Mouse (Mus musculus) layer of hippocampus, postnatal 36 days (tissue): ENCODE measurements at regions not wholly inside any gene's neighbourhood (a gene's known extent, or its start where the extent isn't known, plus 50 kb on each side); places are given as distances from the start of the nearest gene placed in this dataset.

Source experiments
- DNase-seq, 2 experiments: peaks; one replicate each; pipeline ENCODE4 v3.0.0; 2022

DNA sequence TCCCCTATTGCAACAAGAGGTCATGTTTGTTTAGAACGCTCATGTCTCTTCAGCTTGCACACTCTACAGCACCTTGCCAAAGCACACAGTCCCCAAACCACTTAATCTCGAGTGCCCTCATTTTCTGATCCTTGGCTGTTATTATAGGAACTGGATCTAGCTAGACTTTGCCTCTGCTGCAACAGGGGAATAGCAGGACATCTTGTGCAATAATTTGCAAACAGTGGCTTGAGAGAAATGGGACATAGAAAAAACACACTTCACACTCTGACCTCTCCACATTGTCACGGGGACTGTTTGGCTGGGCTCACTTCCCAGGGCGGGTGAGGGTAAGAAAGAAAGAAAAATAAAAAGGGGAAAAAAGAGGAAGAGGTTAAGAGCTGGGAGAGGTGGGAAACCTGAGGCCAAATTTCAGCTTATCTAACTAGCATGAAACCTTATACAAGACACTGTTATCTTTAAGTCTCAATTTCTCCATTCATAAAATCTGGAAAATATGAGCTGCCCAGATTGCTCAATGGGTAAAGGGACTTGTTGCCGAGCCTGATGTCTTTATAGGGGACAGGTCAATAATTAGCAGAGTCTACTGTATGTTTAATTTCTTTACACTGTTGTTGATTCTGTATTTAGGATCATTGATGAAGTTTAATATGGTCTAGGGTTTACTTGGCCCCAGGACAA lies 356.0 kb downstream of the Ankrd50 start:
- no peak for DNase-seq

DNA sequence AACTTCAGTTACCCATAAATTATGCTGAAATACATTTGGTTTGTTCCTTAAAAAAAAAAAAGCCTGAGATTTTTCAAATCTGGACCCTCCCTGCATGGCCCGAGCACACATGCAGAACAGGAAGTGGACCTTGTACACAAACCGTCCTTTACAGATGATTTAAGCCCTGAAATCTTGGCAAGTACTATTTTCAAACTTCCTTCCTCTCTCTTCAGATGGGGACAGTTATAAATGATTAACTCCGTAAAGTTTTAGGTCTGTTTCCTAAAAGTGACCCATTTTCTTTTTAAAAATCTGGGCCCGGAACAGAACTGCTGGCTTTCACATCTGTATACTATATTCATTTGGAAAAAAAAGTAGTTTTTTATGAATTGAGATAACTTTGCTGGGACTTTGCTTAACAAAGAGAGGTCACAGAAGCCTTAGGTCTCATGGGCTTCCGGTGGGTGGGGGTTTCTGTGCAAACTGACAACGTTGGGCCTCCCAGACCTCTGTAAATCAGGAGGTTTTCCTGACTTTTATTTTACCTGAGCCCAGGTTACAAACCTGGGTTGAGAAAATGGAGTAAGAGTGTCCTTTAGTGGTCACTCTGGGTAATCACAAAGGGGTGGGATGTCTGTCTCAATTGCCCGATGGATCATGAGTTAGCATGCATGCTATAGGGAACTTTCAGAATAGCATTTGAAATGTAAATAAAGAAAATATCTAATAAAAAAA lies 368.4 kb downstream of the Ankrd50 start:
- DNase-seq = no peak

DNA sequence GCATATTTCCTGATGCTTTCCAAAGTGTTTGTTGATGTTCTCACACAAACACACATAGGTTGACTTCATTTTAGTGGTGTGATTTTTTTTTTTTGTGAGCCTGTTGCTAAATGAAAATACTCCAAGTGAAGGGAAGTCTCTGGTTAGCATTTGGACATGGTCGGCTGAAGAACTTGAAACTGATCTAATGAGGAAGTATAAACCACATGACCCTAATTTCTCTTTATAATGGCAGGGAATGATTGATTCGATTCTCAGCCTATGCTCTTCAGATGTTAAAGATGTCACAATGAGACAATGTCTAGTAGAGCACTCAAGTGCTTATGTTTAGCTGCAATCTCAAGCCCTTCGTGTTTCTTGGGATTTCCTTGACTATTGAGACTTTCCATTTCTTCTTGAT lies 372.1 kb downstream of the Ankrd50 start:
- no peak for DNase-seq

DNA sequence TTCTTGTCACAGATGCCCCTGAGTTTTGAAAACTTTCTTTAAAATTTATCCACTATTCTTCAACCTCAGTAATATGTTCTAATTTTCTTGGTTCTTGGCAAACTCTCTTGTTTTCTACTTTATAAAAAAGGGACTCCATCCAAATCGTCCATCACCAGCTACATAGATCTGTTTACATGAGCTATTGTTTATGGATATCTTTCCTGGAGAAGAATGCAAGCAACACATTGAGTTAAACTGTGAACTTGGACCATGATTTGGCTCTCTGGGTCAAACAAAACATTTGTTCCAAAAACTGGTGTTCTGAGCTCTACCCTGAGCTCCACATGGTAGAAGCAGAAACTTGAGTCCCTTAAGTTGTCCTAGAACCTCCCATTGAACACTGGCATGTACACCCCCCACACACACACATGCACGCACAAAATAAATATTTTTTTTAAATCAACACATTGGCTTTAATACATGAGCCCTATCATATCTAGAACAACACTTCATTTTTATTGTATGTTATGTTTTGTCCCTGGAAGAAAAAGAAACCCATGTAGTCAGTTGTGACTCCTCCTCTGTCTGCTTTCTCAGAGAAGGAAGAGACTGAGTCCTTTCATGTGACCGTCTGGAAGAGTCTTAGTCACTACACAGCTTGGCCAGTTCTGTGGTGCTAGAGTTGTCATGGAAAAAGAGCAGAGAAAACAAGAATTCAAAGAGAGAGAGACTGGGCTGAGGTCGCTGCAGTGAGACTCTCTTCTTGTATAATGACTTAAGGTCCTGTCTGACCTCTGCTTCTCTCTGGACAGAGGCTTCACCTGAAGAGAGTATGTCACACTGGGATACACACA lies 379.4 kb downstream of the Ankrd50 start:
- DNase-seq = no peak

DNA sequence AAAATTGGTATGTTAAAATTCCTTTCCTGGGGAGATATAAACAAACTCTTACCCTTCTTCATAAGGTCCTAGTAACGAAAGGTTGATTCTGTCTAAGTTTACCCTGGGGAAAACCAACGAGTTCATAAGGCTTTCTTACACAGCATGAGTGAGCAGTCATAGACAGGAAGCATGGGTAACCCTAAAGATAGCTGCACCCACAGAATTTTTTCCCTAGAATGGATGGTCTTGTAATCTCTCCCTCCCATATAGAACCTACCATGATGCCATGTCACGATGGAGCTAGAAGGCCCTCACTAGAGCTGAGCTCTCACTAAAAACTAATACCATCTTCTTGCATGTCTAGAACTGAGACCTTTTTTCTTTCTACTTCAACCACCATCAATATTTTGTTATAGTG lies 380.1 kb upstream of the Gm5148 start:
- no peak for DNase-seq

DNA sequence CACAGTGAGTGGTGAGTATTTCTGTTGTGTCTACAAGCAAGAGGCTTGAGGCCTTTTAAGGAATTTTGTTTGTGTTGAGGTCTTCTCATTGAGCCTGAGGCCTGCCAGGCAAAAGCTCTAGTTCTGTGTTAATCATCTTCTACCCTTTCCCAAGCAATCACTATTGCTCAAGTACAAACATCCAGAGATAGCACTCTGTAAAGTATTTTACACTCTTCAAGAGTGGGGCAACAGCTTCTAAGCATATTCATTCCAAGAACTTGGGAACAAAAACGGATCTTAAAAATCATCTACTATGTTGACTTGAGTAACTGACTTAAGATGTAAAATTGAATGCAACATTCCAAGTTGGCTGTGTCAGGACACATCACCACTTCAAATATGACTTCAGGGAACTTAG lies 378.7 kb upstream of the Gm5148 start:
- DNase-seq = no peak

DNA sequence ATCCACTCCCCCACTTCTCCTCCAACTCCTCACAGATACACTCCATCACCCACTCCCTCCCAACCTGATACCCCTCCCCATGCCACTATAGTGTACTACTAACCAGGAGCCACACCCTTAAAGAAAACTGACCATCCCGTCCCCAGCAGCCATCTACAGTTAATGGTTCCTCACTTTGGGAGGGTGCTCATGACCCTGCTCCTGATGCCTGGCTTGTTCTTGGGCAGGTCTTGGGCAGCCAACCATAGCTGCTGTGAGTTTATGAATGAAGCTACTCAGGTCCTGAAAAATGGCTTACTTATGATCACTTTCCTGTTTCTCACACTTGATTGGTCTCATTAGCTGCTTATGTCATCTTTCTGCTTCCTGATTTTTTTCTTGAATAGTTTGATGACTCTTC lies 377.9 kb upstream of the Gm5148 start:
- no peak for DNase-seq

DNA sequence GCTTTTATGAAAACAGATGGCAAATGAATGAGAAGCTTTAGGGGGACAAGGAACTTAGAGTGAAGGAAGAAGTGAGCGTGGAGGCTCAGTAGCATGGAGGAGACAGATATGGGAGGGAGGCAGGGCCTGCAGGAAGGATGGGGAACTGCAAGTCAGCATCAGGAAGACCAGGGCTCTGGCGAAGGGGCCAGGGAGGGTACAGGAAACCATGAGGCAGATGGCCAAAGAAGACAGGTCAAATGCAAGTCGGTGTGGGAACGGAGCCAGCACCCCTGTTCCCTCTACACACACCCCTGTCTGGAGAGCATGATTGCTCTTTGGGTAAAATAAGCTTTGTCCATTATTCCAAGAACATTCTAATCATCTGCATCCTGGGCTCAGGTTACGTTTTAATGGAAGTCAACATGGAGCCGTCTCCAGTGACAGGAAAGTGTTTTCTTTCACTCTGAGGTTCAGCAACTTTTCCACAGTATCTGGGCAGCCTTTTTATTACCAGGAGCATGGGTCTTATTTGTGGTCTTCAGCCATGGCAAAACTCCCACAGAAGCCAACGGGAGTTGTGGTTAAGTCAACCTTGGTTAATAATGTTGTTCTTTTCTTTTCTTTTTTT lies 370.2 kb upstream of the Gm5148 start:
- peak in 1 of 2 experiments; percentile 9 for DNase-seq

DNA sequence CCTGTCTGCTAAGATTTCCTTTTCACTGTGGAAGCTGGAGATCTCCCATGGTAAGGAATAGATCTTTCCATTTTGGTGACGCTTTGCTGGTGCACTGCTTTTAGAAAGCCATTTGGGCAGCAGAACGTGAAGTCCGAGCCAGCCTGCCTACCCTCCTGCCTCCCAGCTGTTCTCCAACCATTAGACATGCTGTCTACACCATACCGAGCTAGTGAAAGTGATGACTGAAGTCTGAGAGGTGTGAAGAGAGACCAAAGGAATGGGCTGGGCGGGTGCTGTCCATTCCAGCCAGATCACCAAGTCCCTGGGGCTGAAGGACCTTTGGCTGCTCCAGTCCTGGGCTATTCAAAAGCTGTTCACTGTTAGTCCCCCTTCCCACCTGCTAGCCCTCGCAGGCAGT lies 360.3 kb upstream of the Gm5148 start:
- no peak for DNase-seq

DNA sequence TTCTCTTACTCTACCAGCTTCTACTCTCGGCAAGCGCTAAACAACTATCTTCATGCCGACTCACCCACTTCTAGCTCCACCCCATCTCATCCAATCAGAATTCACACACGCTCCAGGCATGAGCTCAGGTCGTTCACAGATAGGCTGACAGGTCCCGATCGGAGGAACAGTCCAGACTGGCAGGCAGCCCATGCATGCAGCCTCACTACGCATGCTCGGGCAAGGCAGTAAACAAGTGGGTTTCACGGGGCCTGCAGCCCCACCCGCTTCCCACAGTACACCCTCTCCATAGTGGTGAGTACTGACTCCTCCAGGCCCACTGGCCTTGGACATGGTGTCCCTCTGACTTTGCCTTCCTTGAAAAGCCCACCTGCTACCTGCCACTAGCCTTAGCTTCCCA lies 358.1 kb upstream of the Gm5148 start:
- DNase-seq = no peak

DNA sequence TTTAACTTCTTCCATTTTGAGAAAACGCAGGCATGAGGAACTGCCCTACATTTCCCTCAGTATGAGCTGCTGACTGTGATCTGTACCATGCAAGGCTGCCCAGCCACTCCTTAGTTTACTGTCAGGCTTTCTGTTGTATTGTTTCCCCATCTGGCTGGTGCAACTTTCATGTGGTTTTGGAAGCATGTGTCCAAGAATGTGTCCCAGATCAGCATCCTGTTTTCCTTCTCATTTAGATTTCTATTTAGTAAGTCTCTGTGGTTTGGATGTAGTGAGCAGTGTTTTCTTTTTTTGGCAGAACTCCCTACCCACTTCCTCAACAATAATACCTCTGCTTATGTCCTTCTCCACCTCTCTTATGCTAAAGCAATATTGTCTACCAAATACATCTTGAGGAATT lies 352.5 kb upstream of the Gm5148 start:
- DNase-seq = no peak

DNA sequence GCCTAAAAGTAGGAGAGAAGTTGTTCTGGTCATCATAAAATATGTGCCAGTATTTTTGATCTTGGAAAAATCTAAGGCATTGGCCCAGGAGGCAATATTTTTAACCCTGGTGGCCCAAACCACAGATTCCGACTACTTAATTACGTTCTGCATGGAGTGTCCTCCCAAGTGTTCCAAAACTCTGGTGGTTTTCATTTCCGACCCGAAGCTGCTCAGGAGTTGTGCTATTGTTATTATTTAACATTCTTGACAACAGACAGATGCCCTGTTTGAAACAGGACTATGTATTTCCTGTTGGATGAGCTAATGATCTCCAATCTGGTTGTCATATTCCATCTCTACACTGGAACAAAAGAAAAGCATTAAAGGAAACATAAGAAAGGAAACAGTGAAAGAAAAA lies 349.7 kb upstream of the Gm5148 start:
- DNase-seq = no peak

DNA sequence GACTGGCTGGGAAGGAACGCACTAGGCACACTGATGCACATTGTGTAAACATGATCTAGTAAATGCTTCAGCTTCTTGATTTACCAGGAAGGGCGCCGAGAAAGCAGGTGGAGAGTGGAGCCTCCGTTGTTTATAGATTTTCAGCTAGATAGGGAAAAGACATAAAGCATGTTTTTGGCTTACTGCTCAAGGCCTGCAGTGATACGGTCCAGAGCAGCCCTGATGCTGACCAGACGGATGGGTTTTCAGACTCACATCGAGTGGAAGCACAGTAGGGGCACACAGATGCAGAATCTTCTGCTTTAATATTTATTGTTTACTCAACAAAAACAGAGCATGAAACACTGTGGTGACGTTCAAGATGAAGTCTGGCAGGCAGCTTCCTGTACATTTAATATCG lies 331.3 kb upstream of the Gm5148 start:
- DNase-seq = no peak

DNA sequence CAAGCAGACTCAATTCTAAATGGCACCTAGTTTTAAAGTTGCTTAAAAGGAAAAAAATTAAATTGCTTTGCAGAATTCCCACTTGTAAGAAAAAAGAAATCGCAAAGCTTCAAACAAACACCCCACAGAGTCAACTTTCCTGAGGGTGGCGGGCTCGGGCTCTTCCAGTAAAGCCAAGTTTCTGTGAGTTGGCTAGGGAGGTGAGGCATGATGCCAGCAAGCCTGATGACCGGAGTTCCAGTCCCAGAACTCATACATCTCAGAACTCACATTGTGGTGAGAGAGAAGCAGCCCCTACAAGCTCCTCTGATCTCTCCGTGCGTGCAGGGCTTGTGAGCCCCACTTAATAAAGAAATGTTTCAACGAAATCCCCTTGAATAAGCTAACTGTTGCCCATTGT lies 328.7 kb upstream of the Gm5148 start:
- no peak for DNase-seq

DNA sequence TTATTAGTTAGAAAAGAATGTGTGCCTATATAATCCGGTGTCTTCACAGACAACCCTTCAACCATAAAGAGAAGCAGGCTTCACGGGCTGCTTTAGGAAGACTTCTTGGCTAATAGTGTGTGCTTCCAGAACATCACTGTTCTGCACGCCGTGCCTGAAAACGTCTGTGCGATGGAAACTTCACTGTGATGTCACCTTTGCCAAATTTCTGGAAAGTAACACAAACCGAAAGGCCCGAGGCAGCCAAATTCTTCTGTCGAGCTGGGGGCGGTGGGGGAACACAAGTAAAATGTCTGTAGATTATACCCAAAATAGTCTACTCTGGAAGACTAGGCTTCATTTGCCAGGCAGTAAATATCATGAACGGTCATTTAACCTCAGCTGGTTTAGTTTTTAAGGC lies 327.5 kb upstream of the Gm5148 start:
- no peak for DNase-seq

DNA sequence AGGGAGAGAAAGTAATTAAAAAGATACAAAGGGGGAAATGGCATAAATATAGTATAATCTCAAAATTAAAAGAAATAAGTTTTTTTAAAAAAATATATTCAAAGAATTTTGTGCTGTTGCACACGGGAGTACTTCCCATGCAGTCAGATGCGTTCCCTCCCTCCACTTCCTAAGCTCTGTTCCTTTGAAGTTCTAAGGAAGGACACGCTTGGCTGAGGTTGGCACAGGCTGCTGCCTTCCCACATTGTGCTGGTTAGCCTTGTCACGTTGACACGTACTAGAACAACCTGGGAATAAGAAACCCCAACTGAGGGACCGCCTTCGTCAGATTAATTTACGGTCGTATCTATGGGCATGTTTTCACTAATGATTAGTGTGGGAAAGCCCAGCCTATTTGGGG lies 326.6 kb upstream of the Gm5148 start:
- DNase-seq = no peak

DNA sequence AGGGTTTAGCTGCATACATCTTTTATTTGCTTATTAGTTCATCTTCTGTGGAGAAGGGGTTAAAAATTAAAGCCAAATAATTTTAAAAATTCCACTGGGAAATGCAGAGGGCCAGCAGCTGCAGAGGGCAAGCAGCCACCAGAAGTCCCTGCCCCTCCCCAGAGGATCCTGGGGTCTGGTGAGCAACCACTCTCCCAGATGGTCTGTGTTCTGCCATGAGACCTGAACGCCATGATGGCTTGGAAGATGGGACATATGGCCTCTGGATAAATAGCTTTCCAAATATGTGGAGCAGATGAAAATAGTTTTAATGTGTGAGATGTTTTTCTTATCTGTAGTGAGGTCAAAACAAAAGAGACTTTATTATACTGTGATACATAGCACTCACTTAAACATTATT lies 326.1 kb upstream of the Gm5148 start:
- DNase-seq = no peak

DNA sequence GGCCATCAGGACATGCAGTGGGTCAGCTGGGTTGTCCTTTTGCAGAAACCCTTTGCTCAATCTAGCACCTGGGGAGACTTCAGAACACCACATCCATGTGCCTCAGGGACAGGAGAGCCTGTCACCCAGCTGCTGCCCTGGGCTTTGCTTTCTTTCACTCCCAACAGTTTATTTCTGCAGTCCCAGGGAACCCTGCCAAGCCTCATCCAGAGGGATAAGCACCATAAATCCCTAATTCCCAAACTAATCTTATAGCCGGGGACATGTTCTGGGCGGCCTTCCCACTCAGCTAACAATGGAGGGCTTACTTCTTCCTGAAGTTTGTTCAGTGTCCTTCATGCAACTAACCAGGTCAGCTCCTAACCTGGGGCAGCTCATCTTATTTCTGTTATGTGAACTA lies 325.0 kb upstream of the Gm5148 start:
- DNase-seq = no peak

DNA sequence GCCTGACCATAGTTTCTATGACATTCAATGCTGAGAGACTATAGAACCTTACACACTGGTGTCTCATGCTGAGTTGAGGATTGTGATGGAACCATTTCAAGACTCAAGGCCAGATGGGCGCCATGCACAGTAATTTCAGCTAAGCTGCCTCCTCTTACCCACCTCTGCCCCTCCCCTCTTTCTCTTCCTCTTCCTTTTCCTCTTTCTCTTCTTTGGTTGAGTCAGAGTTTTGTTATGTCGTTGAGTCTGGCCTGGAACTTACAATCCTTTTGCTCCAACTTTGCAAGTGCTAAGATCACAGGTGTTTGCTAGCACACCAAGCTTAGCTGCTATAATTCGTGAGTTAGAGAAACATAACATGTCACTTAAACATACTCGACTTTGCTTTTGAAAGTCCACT lies 323.2 kb upstream of the Gm5148 start:
- no peak for DNase-seq

DNA sequence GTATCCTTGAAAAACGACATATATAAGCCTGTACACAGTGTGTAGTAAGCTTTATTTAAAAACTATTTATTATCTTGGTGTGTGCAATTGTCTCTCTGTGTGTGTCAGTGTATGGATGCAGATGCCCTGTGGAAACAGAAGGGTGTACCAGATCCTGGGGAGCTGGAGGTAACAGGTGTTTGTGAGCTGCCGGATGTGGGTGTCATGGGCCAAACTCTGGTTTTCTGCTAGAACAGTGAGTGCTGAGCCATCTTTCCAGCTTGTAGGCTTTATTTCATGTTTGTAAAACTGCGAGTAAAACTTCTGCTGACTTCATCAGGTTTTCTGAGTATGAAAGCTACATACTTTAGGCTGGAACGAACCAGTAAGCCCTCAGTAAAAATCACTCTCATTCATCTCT lies 322.3 kb upstream of the Gm5148 start:
- DNase-seq = no peak

DNA sequence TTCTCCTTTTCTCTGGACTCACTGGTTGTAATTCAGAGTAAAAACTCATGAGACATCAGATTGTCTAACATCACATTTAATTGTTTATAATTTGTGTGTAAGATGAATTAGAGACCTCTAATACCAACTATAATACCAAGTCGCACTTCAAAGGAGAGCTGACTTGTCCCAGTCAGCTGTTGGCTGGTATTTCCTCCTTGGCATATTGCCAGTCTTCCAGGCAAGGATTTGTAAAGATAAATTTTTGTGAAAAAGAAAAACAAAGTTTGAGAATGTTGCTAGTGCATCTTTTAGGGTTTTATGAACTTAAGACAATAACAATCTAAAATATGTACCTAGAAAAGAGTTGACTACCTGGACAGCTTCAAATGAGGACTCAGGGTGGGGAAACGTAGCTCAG lies 321.7 kb upstream of the Gm5148 start:
- DNase-seq = no peak

DNA sequence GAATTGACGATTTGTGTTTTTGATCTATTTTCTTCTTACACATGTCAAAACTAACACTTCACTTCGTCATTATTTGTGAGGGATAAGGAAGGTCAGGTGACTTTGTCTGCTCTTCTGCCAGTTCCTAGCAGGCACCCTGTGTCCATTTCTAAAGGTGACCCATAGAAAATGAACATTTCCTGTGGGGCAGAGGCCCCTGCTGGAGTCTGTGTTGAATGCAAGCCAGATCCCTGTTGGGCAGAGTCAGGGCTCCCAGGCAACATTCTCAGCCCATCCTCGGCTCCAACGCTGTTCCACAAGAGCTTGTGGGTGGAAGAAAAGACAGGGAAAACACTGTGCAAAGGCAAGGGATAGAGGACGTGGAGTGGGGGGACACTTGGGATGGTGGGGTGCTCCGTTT lies 321.2 kb upstream of the Gm5148 start:
- no peak for DNase-seq

DNA sequence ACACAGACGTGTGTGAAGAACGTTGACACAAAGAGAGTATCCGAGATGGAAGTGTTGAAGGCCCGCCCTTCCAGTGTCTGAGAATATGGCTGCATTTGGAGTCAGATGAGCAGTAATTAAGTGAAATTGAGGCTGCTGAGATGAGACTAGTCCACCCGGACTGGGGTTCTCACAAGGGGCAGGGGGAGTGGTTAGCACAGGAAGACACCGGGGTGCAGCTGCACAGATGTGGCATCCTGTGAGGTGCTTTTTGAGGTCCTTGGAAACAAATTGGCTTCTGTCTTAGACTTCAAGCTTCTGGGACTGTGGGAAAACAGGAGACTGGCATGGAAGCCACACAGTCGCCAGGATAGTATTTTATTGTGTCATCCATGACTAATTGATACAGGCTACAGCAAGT lies 320.0 kb upstream of the Gm5148 start:
- no peak for DNase-seq
